Mouse (Mus musculus) heart, postnatal 0 days (tissue): ENCODE data around the gene 0610009B22Rik. TPM values are rescaled to one million over a fixed set of nuclear protein-coding genes. Genes with fewer than 3 reads are reported as not detected.
A peak's percentile ranks its signal among the peaks of the same experiment; 100 is the strongest.

Source experiments
- ATAC-seq: fragments of 200-750 bp; cut with Nextera tagmentation; 2 replicates; pipeline ENCODE4 v1.8.0; 2017; ENCODE audit warnings: low read depth, moderate number of reproducible peaks, moderate library complexity; ENCODE audit not compliant: insufficient read depth
- DNase-seq: peaks from one replicate; pipeline ENCODE4 v3.0.0-alpha.2; 2016; ENCODE audit warnings: low spot score
- H3K27ac ChIP-seq: fragments of 300-500 bp; sonication (generic); 2 replicates; pipeline ENCODE4 v1.5.1; 2014; ENCODE audit warnings: low read depth, mild to moderate bottlenecking
- H3K27me3 ChIP-seq: fragments of 300-500 bp; sonication (generic); 2 replicates; pipeline ENCODE4 v1.6.1; 2014; ENCODE audit warnings: low read length, mixed read lengths; ENCODE audit not compliant: control insufficient read depth, insufficient read depth
- H3K36me3 ChIP-seq: fragments of 300-500 bp; sonication (generic); replicated peaks from 2 replicates; pipeline ENCODE4 v1.6.1; 2014; ENCODE audit warnings: low read length, mixed read lengths; ENCODE audit not compliant: control insufficient read depth, insufficient read depth
- H3K4me1 ChIP-seq: fragments of 300-500 bp; sonication (generic); 2 replicates; pipeline ENCODE4 v1.6.1; 2014; ENCODE audit warnings: antibody characterized with exemption; ENCODE audit not compliant: control insufficient read depth, insufficient read depth
- H3K4me2 ChIP-seq: fragments of 300-500 bp; sonication (generic); 2 replicates; pipeline ENCODE4 v1.6.1; 2014; ENCODE audit warnings: low read depth, mild to moderate bottlenecking, low read length, moderate library complexity
- H3K4me3 ChIP-seq: fragments of 300-500 bp; sonication (generic); 2 replicates; pipeline ENCODE4 v1.5.1; 2014; ENCODE audit warnings: low read depth, low read length
- H3K9ac ChIP-seq: fragments of 300-500 bp; sonication (generic); replicated peaks from 2 replicates; pipeline ENCODE4 v1.6.1; 2014; ENCODE audit warnings: low read depth, low read length, mixed read lengths
- H3K9me3 ChIP-seq: fragments of 300-500 bp; sonication (generic); replicated peaks from 2 replicates; pipeline ENCODE4 v1.6.1; 2016; ENCODE audit warnings: low read length; ENCODE audit not compliant: control insufficient read depth
- CTCF ChIP-seq: IDR thresholded peaks from 2 replicates; pipeline ENCODE4 v1.5.1; 2016; ENCODE audit warnings: antibody characterized with exemption, control low read depth, low read depth
- EP300 ChIP-seq: IDR thresholded peaks from 2 replicates; pipeline ENCODE4 v1.6.1; 2016; ENCODE audit warnings: antibody characterized with exemption, low read depth
- WGBS: fragments of 180-500 bp; shearing (Covaris S2); extraction: QIAGEN DNeasy Blood & Tissue Kit; methylation state at CpG from one replicate; pipeline ENCODE4 v1.1.7; 2014; 5-methylcytosine and 5-hydroxymethylcytosine counted together
- polyA plus RNA-seq: library from polyadenylated mRNA; unstranded; fragments of >200 nt; fragmentation: Nextera tagmentation; extraction: Ambion mirVana; gene quantifications from 2 replicates; pipeline ENCODE4 v1.2.1, GENCODE M21; 2015
- total RNA-seq: library from RNA; depleted of rRNA; stranded (reverse); fragments of >200 nt; gene quantifications from 2 replicates; pipeline ENCODE4 v1.2.3, GENCODE M21; 2014; ENCODE audit warnings: low replicate concordance

0610009B22Rik gene
- total and polyA plus RNA-seq, 2 experiments from 2014 or later: 45.5 to 93.0 TPM

- TF ChIP-seq EP300: no peak
- TF ChIP-seq CTCF: no peak
- H3K27me3 ChIP-seq: no peaks in the 10 kb centered on the region
- DNase-seq (peak; percentile 39), ATAC-seq (peak; percentile 62)
- H3K4me1 ChIP-seq: peaks cover 24% of the 10 kb centered on the region
- no peaks in the 10 kb centered on the region for H3K9me3 ChIP-seq
- WGBS: 1% methylated on average over 63 of the region's 70 CpGs
- H3K4me3 ChIP-seq: peak within 1 kb of the TSS; percentile 71
- H3K9ac ChIP-seq: peak within 1 kb of the TSS; percentile 79
- H3K36me3 ChIP-seq: no peaks in the 10 kb centered on the region
- peak within 1 kb of the TSS; percentile 90 for H3K27ac ChIP-seq
- H3K4me2 ChIP-seq: peak within 1 kb of the TSS; percentile 88
These were observed 37.8 kb downstream of the 0610009B22Rik start, which contains the start of the genes N4bp3 and D930048N14Rik for GRCm38 (mm10) chr11:51650691-51651515. TSS of gene N4bp3 (minus strand) at chr11:51650842. TSS of gene D930048N14Rik (plus strand) at chr11:51650954.

GRCm38 (mm10) chr11:51650261-51650660 lies 38.4 kb downstream of the 0610009B22Rik start:
- peaks cover 3% of the 10 kb centered on the region; the same call in 1 of the 2 replicates for H3K36me3 ChIP-seq
- H3K4me2 ChIP-seq: peak overlapping the region; percentile 88
- peaks cover 24% of the 10 kb centered on the region for H3K4me1 ChIP-seq
- DNase-seq (no peak), ATAC-seq (peak; percentile 12; the same call in 1 of the 2 replicates)
- no peak for TF ChIP-seq EP300
- TF ChIP-seq CTCF: no peak
- peak overlapping the region; percentile 90 for H3K27ac ChIP-seq
- no peaks in the 10 kb centered on the region for H3K27me3 ChIP-seq
- peak overlapping the region; percentile 71 for H3K4me3 ChIP-seq
- WGBS: 1% methylated on average over 28 of the region's 30 CpGs
- H3K9ac ChIP-seq: peak overlapping the region; percentile 79
- H3K9me3 ChIP-seq: no peaks in the 10 kb centered on the region

GRCm38 (mm10) chr11:51649889-51650199 lies 38.8 kb downstream of the 0610009B22Rik start:
- Histone ChIP-seq H3K9me3 (no peaks in the 10 kb centered on the region), H3K9ac (peak overlapping the region; percentile 79), H3K4me2 (peak overlapping the region; percentile 88), H3K4me1 (peaks cover 24% of the 10 kb centered on the region), H3K36me3 (peaks cover 7% of the 10 kb centered on the region), H3K27ac (peak overlapping the region; percentile 90), H3K27me3 (no peaks in the 10 kb centered on the region), H3K4me3 (peak overlapping the region; percentile 71)
- DNase-seq (no peak), ATAC-seq (no peak)
- 8% methylated on average over 7 of the region's 7 CpGs for WGBS
- TF ChIP-seq CTCF: no peak
- no peak for TF ChIP-seq EP300

- peaks cover 24% of the 10 kb centered on the region for H3K4me1 ChIP-seq
- peak overlapping the region; percentile 88 for H3K4me2 ChIP-seq
- ATAC-seq (no peak), DNase-seq (no peak)
- peaks cover 13% of the 10 kb centered on the region for H3K36me3 ChIP-seq
- WGBS: 40% methylated on average over 11 of the region's 11 CpGs
- peak overlapping the region; percentile 71 for H3K4me3 ChIP-seq
- no peaks in the 10 kb centered on the region for H3K27me3 ChIP-seq
- TF ChIP-seq EP300: no peak
- peak overlapping the region; percentile 90 for H3K27ac ChIP-seq
- H3K9me3 ChIP-seq: no peaks in the 10 kb centered on the region
- H3K9ac ChIP-seq: peak overlapping the region; percentile 79
These were observed 39.4 kb downstream of the 0610009B22Rik start for GRCm38 (mm10) chr11:51649111-51649888.

GRCm38 (mm10) chr11:51648566-51648965 lies 40.1 kb downstream of the 0610009B22Rik start:
- Histone ChIP-seq H3K9ac (peak overlapping the region; percentile 79), H3K36me3 (peaks cover 20% of the 10 kb centered on the region), H3K4me2 (peak overlapping the region; percentile 88), H3K27me3 (no peaks in the 10 kb centered on the region), H3K9me3 (no peaks in the 10 kb centered on the region), H3K4me3 (peak overlapping the region; percentile 71), H3K27ac (peak overlapping the region; percentile 90), H3K4me1 (peaks cover 24% of the 10 kb centered on the region)
- 18% methylated on average over 3 of the region's 3 CpGs for WGBS
- DNase-seq: no peak
- ATAC-seq: peak; percentile 10; the same call in 1 of the 2 replicates
- TF ChIP-seq CTCF (no peak), EP300 (no peak)
